Mouse (Mus musculus) CH12.LX (cell line): Measurements from ENCODE around the gene Fmo3. TPM values are rescaled to one million over a fixed set of nuclear protein-coding genes. Genes with fewer than 3 reads are reported as not detected.

Source experiments
- DNase-seq: peaks from one replicate; pipeline ENCODE4 v3.0.0-alpha.2; 2013; ENCODE audit errors: extremely low read depth
- H3K27ac ChIP-seq: 2 replicates; pipeline ENCODE4 v1.5.1; 2012; ENCODE audit warnings: low read depth, mild to moderate bottlenecking, control low read depth, moderate library complexity; ENCODE audit not compliant: insufficient read depth
- H3K27me3 ChIP-seq: replicated peaks from 2 replicates; pipeline ENCODE3; 2012; ENCODE audit warnings: inconsistent platforms
- H3K36me3 ChIP-seq, 2 experiments: replicated peaks in 1 of 2; 2 replicates each; pipeline versions ENCODE3 to v1.6.1; 2012; ENCODE audit warnings: inconsistent platforms in 1 of 2, low read length in 1 of 2, mild to moderate bottlenecking in 1 of 2, mixed read lengths in 1 of 2, moderate library complexity in 1 of 2; ENCODE audit not compliant: control insufficient read depth in 1 of 2, insufficient read depth in 1 of 2
- H3K4me1 ChIP-seq, 2 experiments: 2 replicates each; pipeline ENCODE4 v1.6.1; 2012; ENCODE audit warnings: inconsistent platforms in 1 of 2, moderate library complexity in 1 of 2; ENCODE audit not compliant: insufficient read depth in 2 of 2, control insufficient read depth in 1 of 2
- H3K4me2 ChIP-seq: 2 replicates; pipeline ENCODE4 v1.6.1; 2012; ENCODE audit warnings: low read depth, mild to moderate bottlenecking, control low read depth; ENCODE audit not compliant: poor library complexity, insufficient read depth, severe bottlenecking
- H3K4me3 ChIP-seq, 3 experiments: fragments of 150-350 bp in 1 of 3; sonication (generic) in 1 of 3; replicated peaks in 1 of 3; 2 replicates each; pipeline versions ENCODE3 to v1.5.1; 2011 to 2012; ENCODE audit warnings: low read depth in 2 of 3, low read length in 2 of 3, mild to moderate bottlenecking in 2 of 3, moderate library complexity in 2 of 3, control low read depth in 1 of 3, improper control_type of control experiment in 1 of 3, inconsistent platforms in 1 of 3, mixed read lengths in 1 of 3; ENCODE audit not compliant: poor library complexity in 1 of 3
- H3K79me2 ChIP-seq: replicated peaks from 2 replicates; pipeline ENCODE4 v1.6.1; 2012; ENCODE audit warnings: mild to moderate bottlenecking, moderate library complexity; ENCODE audit not compliant: control insufficient read depth, poor library complexity, insufficient read depth, severe bottlenecking; ENCODE audit errors: extremely low read depth
- H3K9ac ChIP-seq: 2 replicates; pipeline ENCODE4 v1.6.1; 2012; ENCODE audit warnings: low read depth, mild to moderate bottlenecking, control low read depth, moderate library complexity; ENCODE audit not compliant: insufficient read depth
- H3K9me3 ChIP-seq: replicated peaks from 2 replicates; pipeline ENCODE3; 2012; ENCODE audit warnings: low read length, inconsistent platforms, mixed read lengths
- BHLHE40 ChIP-seq: IDR thresholded peaks from 2 replicates; pipeline ENCODE4 v1.6.1; 2011; ENCODE audit warnings: mild to moderate bottlenecking, low read depth, low read length, improper control_type of control experiment
- CHD1 ChIP-seq: IDR thresholded peaks from 2 replicates; pipeline ENCODE4 v1.6.1; 2012; ENCODE audit warnings: low read depth, low read length, improper control_type of control experiment, inconsistent platforms
- CHD2 ChIP-seq: IDR thresholded peaks from 2 replicates; pipeline ENCODE4 v1.6.1; 2011; ENCODE audit warnings: low read length, improper control_type of control experiment
- E2F4 ChIP-seq: IDR thresholded peaks from 2 replicates; pipeline ENCODE4 v1.6.1; 2011; ENCODE audit warnings: low read depth, low read length, improper control_type of control experiment; ENCODE audit not compliant: insufficient replicate concordance
- ELF1 ChIP-seq: IDR thresholded peaks from 2 replicates; pipeline ENCODE4 v1.6.1; 2014; ENCODE audit warnings: low read depth, mild to moderate bottlenecking, inconsistent platforms, low read length, improper control_type of control experiment
- EP300 ChIP-seq: IDR thresholded peaks from 2 replicates; pipeline ENCODE4 v1.6.1; 2011; ENCODE audit warnings: low read length, improper control_type of control experiment
- ETS1 ChIP-seq: conservative IDR thresholded peaks from 2 replicates; pipeline ENCODE4 v1.6.1; 2012; ENCODE audit warnings: low read depth, mild to moderate bottlenecking, inconsistent platforms, low read length, improper control_type of control experiment, moderate library complexity
- JUN ChIP-seq: IDR thresholded peaks from 2 replicates; pipeline ENCODE4 v1.6.1; 2011; ENCODE audit warnings: low read depth, mild to moderate bottlenecking, low read length, improper control_type of control experiment, moderate library complexity; ENCODE audit not compliant: insufficient read depth
- JUND ChIP-seq: conservative IDR thresholded peaks from 2 replicates; pipeline ENCODE4 v1.6.1; 2011; ENCODE audit warnings: low read depth, low read length, improper control_type of control experiment
- MAFK ChIP-seq: IDR thresholded peaks from 2 replicates; pipeline ENCODE4 v1.6.1; 2011; ENCODE audit warnings: low read length, improper control_type of control experiment; ENCODE audit not compliant: insufficient replicate concordance
- MAX ChIP-seq: IDR thresholded peaks from 2 replicates; pipeline ENCODE4 v1.6.1; 2011; ENCODE audit warnings: low read length, improper control_type of control experiment
- MAZ ChIP-seq: IDR thresholded peaks from 2 replicates; pipeline ENCODE4 v1.6.1; 2012; ENCODE audit warnings: low read depth, mild to moderate bottlenecking, inconsistent platforms, low read length, improper control_type of control experiment, moderate library complexity
- MEF2A ChIP-seq: IDR thresholded peaks from 2 replicates; pipeline ENCODE4 v1.6.1; 2014; ENCODE audit warnings: low read depth, mild to moderate bottlenecking, inconsistent platforms, low read length, improper control_type of control experiment, borderline replicate concordance
- MXI1 ChIP-seq: IDR thresholded peaks from 2 replicates; pipeline ENCODE4 v1.6.1; 2011; ENCODE audit warnings: mild to moderate bottlenecking, low read depth, low read length, improper control_type of control experiment
- MYC ChIP-seq: IDR thresholded peaks from 2 replicates; pipeline ENCODE4 v1.6.1; 2011; ENCODE audit warnings: low read depth, mild to moderate bottlenecking, improper control_type of control experiment, low read length
- NELFE ChIP-seq: IDR thresholded peaks from 2 replicates; pipeline ENCODE4 v1.6.1; 2011; ENCODE audit warnings: low read depth, low read length, improper control_type of control experiment
- PAX5 ChIP-seq: IDR thresholded peaks from 2 replicates; pipeline ENCODE4 v1.6.1; 2012; ENCODE audit warnings: low read length, inconsistent platforms, mixed read lengths
- POLR2A ChIP-seq: IDR thresholded peaks from 2 replicates; pipeline ENCODE4 v1.6.1; 2011; ENCODE audit warnings: low read depth, mild to moderate bottlenecking, improper control_type of control experiment, low read length
- SMC3 ChIP-seq: IDR thresholded peaks from 2 replicates; pipeline ENCODE4 v1.6.1; 2011; ENCODE audit warnings: low read depth, low read length, improper control_type of control experiment
- TBP ChIP-seq: conservative IDR thresholded peaks from 2 replicates; pipeline ENCODE4 v1.6.1; 2011; ENCODE audit warnings: low read depth, low read length, improper control_type of control experiment
- TCF12 ChIP-seq: IDR thresholded peaks from 2 replicates; pipeline ENCODE4 v1.6.1; 2014; ENCODE audit warnings: low read depth, mild to moderate bottlenecking, inconsistent platforms, low read length, improper control_type of control experiment
- UBTF ChIP-seq: IDR thresholded peaks from 2 replicates; pipeline ENCODE4 v1.6.1; 2012; ENCODE audit warnings: low read depth, mild to moderate bottlenecking, inconsistent platforms, low read length, improper control_type of control experiment, moderate library complexity
- USF1 ChIP-seq: IDR thresholded peaks from 2 replicates; pipeline ENCODE4 v1.6.1; 2014; ENCODE audit warnings: low read depth, mild to moderate bottlenecking, inconsistent platforms, low read length, improper control_type of control experiment
- ZKSCAN1 ChIP-seq: IDR thresholded peaks from 2 replicates; pipeline ENCODE4 v1.6.1; 2012; ENCODE audit warnings: low read depth, inconsistent platforms, low read length, improper control_type of control experiment, borderline replicate concordance
- ZMIZ1 ChIP-seq: IDR thresholded peaks from 2 replicates; pipeline ENCODE4 v1.6.1; 2012; ENCODE audit warnings: low read depth, mild to moderate bottlenecking, inconsistent platforms, low read length, improper control_type of control experiment
- ZNF384 ChIP-seq: IDR thresholded peaks from 2 replicates; pipeline ENCODE4 v1.6.1; 2012; ENCODE audit warnings: low read depth, low read length, improper control_type of control experiment, inconsistent platforms
- dilution Hi-C: fragments of 300-500 bp; cut with MboI; formaldehyde crosslinking; loops from 2 replicates; pipeline ENCODE4 v1.14.3; 2020; ENCODE audit warnings: low sequenced_read_pairs; ENCODE audit not compliant: extremely low pct_unique_long_range_greater_than_20kb, extremely low pct_ligation_motif_present
- in situ Hi-C: fragments of 300-500 bp; cut with MboI; formaldehyde crosslinking; loops from 3 replicates; pipeline ENCODE4 v1.14.3; 2019; ENCODE audit warnings: low sequenced_read_pairs, low pct_ligation_motif_present, low pct_unique_long_range_greater_than_20kb, mixed read lengths
- polyA plus RNA-seq: library from polyadenylated mRNA; unstranded; fragments of >175 nt; gene quantifications from 2 replicates; pipeline ENCODE4 v1.2.1, GENCODE M21; 2012; ENCODE audit warnings: low read depth; ENCODE audit not compliant: insufficient read length
- total RNA-seq, 2 experiments: library from RNA; depleted of rRNA; stranded (reverse); fragments of 300-350 nt in 1 of 2; fragments of >200 nt in 1 of 2; gene quantifications; 2 replicates each; pipeline ENCODE4 v1.2.3; 2012 to 2014

The Fmo3 gene
- total and polyA plus RNA-seq, 3 experiments: not detected

DNA sequence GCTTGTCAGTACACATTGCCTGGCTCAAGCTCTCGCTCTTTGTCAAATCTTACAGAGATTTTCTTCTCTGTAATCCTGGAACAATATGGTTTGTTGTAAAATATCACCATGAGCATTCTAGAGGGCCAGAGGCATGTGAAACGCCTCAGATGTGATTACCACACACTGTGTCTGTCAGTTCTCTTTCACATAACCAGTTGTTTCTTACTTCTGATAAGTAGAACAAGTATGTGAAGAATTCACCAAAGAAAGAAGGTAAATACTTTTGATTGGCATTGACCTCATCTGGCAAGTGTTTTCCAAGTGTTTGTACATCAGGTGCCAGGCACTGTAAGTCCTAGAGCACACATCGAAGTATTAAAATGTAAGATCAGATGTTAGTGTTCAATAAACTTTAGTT is 24.9 kb upstream of the Fmo3 start:
- dilution Hi-C loops: no loop called here
- no peak for DNase-seq
- H3K79me2 ChIP-seq: no peaks in the 10 kb centered on the region

DNA sequence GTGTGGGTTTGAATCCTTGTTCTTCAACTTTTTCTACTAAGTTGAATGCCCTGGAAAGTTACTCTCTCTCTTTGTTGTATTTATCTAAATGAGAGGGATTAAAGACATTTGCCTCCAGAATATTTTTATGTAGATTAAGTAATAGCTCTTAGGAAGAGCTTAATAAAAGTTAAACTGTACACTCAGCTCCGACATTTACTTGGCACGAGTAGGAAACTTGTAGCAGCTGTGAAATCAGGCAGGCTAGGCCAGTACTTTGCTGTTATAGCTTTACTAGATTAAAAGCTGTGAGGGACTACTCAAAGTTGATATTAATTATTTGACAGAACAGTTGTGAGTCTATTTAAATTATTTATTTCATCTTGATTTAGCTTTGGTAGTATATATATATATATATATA is 19.2 kb upstream of the Fmo3 start:
- no peak for DNase-seq
- no peaks in the 10 kb centered on the region for H3K4me1 ChIP-seq
- in situ Hi-C loops: no loop called here

More for the DNA sequence above, 24.9 kb upstream of the Fmo3 start:
- Histone ChIP-seq H3K4me2 (no peak overlapping the region), H3K9ac (no peak overlapping the region), H3K27me3 (no peaks in the 10 kb centered on the region), H3K36me3 (no peaks in the 10 kb centered on the region), H3K4me1 (no peaks in the 10 kb centered on the region), H3K9me3 (no peaks in the 10 kb centered on the region), H3K4me3 (no peak overlapping the region), H3K27ac (no peak overlapping the region)
- no peak for TF ChIP-seq CHD1
- no peak for TF ChIP-seq MEF2A
- TF ChIP-seq ZMIZ1: no peak
- no peak for TF ChIP-seq JUND
- no peak for TF ChIP-seq PAX5
- TF ChIP-seq JUN: no peak
- no peak for TF ChIP-seq E2F4
- no peak for TF ChIP-seq NELFE
- in situ Hi-C loops: no loop called here

DNA sequence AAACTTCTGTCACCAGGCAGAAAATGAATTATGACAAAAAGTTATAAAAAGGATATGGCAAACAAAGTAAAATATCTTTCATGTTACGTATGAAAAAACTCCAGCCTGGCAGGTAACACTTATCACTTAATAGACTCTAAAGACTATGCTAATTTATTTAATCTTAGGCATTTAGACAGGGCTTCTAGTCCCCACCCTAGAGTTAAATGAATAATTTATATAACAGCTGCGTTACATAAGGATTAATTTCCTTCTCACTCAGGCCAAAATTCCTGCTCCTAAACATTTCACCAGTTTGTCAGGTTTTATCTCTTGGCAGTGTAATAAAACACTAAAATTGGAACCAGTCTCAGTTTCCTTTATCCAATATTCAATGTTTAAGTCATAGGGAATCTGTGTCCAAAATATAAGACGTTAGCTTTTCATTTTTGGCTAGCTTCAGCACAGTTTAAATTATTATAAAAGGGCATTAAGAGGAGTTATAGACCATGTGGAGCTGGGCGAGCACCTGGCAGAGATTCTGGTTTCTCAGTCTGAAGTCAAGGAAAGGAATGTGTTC is 17.0 kb upstream of the Fmo3 start:
- H3K9me3 ChIP-seq: no peaks in the 10 kb centered on the region
- dilution Hi-C loops (no loop called here), in situ Hi-C loops (no loop called here)
- no peak overlapping the region for H3K4me2 ChIP-seq
- H3K27ac ChIP-seq: no peak overlapping the region
- H3K9ac ChIP-seq: no peak overlapping the region
- H3K79me2 ChIP-seq: no peaks in the 10 kb centered on the region
- no peak for DNase-seq
- H3K27me3 ChIP-seq: no peaks in the 10 kb centered on the region
- H3K4me3 ChIP-seq: no peak overlapping the region
- no peaks in the 10 kb centered on the region for H3K36me3 ChIP-seq
- TF ChIP-seq MAX (no peak), JUN (no peak), EP300 (no peak), ETS1 (no peak), TBP (no peak), CHD1 (no peak), ZNF384 (no peak), TCF12 (no peak), MAFK (no peak), ZMIZ1 (no peak), MYC (no peak), SMC3 (no peak), CHD2 (no peak), ELF1 (no peak), UBTF (no peak), NELFE (no peak)
- no peaks in the 10 kb centered on the region for H3K4me1 ChIP-seq

More for the DNA sequence above, 19.2 kb upstream of the Fmo3 start:
- no peaks in the 10 kb centered on the region for H3K36me3 ChIP-seq
- H3K4me3 ChIP-seq: no peak overlapping the region
- no peaks in the 10 kb centered on the region for H3K9me3 ChIP-seq
- no peaks in the 10 kb centered on the region for H3K27me3 ChIP-seq
- H3K27ac ChIP-seq: no peak overlapping the region
- no peak overlapping the region for H3K4me2 ChIP-seq
- H3K79me2 ChIP-seq: no peaks in the 10 kb centered on the region
- no peak for TF ChIP-seq JUND
- no peak for TF ChIP-seq POLR2A
- TF ChIP-seq ZMIZ1: no peak
- no peak for TF ChIP-seq PAX5
- TF ChIP-seq USF1: no peak
- TF ChIP-seq BHLHE40: no peak
- no peak for TF ChIP-seq MAZ
- no peak for TF ChIP-seq MXI1
- TF ChIP-seq ZKSCAN1: no peak
- H3K9ac ChIP-seq: no peak overlapping the region
- dilution Hi-C loops: no loop called here
